Mouse (Mus musculus) frontal cortex, adult (tissue): Measurements from ENCODE around the gene Bmp6.
A peak's percentile ranks its signal among the peaks of the same experiment; 100 is the strongest.

ENCODE experiments used
- ATAC-seq: cut with Nextera tagmentation; 2 replicates; pipeline ENCODE4 v1.9.2; 2017; ENCODE audit warnings: mild to moderate bottlenecking, moderate library complexity, mixed read lengths; ENCODE audit not compliant: low TSS enrichment

Gene Bmp6

DNA sequence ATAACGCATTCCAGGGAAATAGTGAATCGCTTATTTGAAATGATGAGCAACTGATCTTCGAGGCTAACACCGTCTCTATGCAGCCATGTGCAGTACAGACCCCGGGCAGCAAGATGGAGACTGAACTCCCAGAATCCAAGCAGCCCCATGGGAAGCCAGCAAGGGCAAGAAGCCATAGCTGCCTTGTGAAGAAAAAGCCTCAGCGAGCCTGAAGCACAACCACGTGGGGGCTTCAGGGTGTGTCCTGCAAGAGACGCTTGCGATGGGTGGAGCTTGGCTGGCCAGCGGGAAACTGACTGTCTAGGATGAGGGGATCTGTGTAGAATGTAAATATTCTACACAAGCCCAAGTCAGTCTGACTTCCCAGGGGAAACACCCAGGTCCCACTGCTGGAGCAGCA lies 167.1 kb downstream of the Bmp6 start:
- ATAC-seq: no peak

DNA sequence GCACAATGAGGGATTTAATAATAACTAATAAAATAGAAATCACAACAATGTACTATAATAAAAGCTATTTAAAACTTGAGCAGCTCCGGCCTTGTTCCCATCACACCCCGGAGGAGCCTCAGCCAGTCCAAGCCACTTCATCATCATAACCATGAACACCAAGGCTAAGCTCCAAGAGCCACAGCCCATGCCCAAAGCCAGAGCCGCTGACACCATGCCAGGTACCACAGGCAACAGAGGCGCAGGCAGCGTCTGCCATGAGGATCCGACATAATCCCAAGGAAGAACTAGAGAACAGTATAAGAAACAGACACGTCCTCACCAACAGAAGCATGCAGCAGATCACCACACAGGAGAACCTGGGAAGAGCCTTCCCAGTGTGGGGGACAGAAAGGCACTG lies 169.0 kb downstream of the Bmp6 start:
- no peak for ATAC-seq

GRCm38 (mm10) chr13:38515431-38515830 lies 170.5 kb downstream of the Bmp6 start:
- no peak for ATAC-seq

GRCm38 (mm10) chr13:38515845-38516244 lies 170.9 kb downstream of the Bmp6 start:
- no peak for ATAC-seq

GRCm38 (mm10) chr13:38516582-38516981 lies 171.7 kb downstream of the Bmp6 start:
- no peak for ATAC-seq

DNA sequence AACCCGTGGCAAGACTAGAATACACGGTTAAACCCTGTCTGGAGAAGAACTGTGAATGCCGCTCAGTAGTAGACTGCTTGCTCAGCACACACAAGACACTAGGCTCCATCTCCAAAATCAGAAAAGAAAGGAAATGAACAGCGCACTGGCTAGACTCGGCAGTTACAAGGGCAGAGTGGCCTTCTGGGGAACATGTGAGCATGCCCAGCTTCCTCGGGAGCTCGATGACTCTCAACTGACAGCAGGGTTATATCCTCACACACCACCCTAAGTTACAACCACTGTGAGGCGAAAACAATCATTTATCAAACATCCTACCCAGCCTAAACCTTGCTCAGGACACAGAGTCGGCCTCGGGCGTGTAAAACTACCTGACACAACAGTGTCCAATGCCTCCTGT lies 175.4 kb downstream of the Bmp6 start:
- ATAC-seq: no peak

GRCm38 (mm10) chr13:38522056-38522654 lies 177.2 kb downstream of the Bmp6 start:
- no peak for ATAC-seq

- no peak for ATAC-seq
Measured at GRCm38 (mm10) chr13:38523231-38523630, 178.3 kb downstream of the Bmp6 start.

GRCm38 (mm10) chr13:38525261-38525660 lies 180.4 kb downstream of the Bmp6 start:
- no peak for ATAC-seq

DNA sequence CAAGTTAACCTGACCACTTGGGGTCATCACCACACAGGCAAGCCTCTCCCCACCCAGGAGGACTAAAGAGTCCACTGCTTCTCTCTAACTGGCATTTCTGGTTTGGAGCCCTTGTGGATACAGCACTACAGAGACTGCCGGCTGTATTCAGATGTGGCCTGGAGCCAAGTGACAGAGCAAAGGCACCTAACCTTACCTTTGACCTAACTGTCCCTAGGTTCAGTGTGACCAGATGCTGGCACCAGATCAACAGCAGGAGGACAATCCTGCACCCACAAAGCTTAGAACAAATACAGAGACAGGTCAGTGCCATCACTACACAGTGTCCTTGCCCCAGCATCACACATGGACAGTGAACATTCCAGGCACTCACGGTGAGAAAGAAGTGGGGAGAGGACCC lies 181.2 kb downstream of the Bmp6 start:
- no peak for ATAC-seq

DNA sequence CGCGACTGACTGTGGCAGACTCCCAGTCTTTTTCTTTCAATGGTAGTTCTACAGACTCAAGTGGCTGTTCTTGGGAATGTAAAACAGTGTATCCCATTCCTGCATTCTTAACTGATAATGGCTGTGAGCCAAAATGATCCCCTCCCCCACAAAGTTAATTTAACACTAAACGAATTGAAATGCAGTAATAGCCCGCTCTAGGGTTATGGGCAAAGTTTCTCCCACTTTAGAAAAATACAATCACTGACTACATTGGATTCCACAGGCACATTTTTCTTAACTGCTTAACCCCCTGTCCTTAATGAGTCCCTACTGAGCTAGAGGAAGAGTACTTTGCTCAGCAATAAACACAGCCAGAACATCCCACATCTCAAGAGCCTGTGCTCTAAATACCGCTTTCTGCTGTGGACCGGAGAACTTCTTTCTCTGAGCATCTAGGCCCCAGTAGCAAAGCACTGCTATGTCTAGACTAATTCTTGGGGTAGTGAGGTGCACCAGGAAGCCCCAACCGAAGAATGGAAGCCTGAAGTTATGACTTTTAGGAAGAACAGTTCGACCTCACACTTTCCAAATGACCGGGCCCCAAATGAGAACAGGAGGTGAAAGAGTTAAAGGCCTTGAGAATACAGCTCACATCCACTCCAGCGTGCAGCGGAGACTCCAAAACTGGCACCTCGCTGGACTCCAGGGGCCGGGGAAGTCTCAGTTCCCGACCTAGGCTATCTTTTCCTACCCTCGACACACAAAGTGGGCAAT lies 182.3 kb downstream of the Bmp6 start:
- ATAC-seq: peak; percentile 36

- ATAC-seq: peak; percentile 85
Measured at GRCm38 (mm10) chr13:38527797-38528650, 183.1 kb downstream of the Bmp6 start.

- ATAC-seq: no peak
Measured at GRCm38 (mm10) chr13:38528687-38529294, 183.9 kb downstream of the Bmp6 start, which contains the start of gene Txndc5. TSS of gene Txndc5 (minus strand) at chr13:38528824.

GRCm38 (mm10) chr13:38529576-38529975 lies 184.7 kb downstream of the Bmp6 start:
- no peak for ATAC-seq

DNA sequence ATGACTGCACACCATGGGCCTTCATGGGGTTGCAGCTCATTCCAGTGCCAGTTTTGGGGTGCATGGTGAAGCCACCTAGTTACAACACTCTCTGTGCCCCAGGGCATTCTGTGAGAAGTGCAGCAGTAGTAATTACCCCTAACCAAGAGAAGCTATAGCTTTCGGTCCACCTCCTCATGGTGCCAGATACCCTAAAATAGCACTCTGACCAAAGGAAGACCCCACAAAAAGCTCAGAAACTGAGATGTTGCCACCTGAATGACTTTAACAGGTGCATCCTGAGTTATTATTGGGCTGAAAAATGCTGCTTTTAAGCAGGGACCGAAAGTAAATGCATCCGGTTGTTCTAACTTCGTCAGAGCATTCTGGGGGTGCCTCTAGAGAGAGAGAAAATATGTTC lies 186.6 kb downstream of the Bmp6 start:
- ATAC-seq: no peak

GRCm38 (mm10) chr13:38533461-38533860 lies 188.6 kb downstream of the Bmp6 start:
- ATAC-seq: no peak

- ATAC-seq: no peak
Measured at GRCm38 (mm10) chr13:38534016-38534415, 189.1 kb downstream of the Bmp6 start.

DNA sequence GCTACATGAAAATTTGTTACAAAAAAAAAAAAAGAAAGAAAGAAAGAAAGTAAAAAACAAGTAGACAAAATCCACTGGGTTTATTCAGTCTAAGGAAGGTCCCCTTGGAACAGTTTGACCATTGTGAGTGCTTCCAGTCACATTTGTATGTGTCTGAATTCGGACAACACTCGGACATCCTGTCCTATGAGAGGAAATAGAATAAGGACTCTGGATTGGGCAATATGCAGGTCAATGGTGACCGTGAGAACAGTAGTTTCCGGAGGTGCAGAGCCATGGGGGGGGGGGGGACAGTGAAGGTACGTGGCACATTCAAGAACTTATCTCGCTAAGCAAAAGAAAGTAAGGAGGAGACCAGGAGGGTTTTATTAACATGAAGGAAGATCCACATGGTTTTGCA lies 189.8 kb downstream of the Bmp6 start:
- no peak for ATAC-seq

GRCm38 (mm10) chr13:38537521-38537920 lies 192.6 kb downstream of the Bmp6 start:
- no peak for ATAC-seq

- ATAC-seq: no peak
Measured at GRCm38 (mm10) chr13:38539192-38539900, 194.4 kb downstream of the Bmp6 start.

DNA sequence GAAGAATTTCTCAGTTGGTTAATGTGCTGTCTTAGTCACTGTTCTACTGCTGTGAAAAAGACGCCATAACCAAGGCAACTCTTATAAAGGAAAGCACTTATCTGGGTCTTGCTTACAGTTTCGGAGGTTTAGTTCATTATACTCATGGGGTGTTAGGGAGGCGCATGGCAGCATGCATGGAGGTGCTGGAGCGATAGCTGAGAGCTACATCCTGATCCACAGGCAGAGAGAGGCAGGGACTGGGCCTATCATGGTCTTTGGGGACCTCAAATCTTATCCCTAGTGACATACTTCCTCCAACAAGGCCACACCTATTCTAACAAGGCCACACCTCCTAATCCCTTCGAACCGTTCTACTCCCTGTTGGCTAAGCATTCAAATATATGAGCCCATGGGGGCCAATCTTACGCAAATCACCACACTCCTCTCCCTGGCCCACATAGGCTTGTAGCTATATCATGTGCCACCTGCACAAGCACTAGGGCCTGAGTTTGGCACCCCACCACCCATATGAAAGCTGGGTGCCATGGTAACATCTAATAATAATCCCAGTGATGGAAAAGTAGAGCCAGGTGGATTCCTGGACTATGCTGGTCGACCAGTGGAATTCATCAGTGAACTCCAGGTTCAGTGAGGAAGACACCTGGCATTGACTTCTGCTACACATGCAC lies 198.7 kb downstream of the Bmp6 start:
- no peak for ATAC-seq
